Mouse (Mus musculus) heart, adult 2 months (tissue): Measurements from ENCODE around the gene Bmx. TPM values are rescaled to one million over a fixed set of nuclear protein-coding genes. Genes with fewer than 3 reads are reported as not detected.

Experiments
- DNase-seq, 2 experiments: peaks; one replicate each; pipeline ENCODE4 v3.0.0; 2021
- H3K27ac ChIP-seq: fragments of 200-600 bp; 2 replicates; pipeline ENCODE4 v1.8.1; 2022
- H3K27me3 ChIP-seq: fragments of 200-500 bp; 2 replicates; pipeline ENCODE4 v1.6.1; 2012; ENCODE audit warnings: mild to moderate bottlenecking, low read length, inconsistent platforms, mixed read lengths; ENCODE audit not compliant: control insufficient read depth, insufficient read depth
- H3K36me3 ChIP-seq: fragments of 200-500 bp; 2 replicates; pipeline ENCODE4 v1.6.1; 2012; ENCODE audit warnings: low read length, inconsistent platforms; ENCODE audit not compliant: control insufficient read depth, insufficient read depth
- H3K4me1 ChIP-seq: fragments of 200-500 bp; 2 replicates; pipeline ENCODE4 v1.6.1; 2011; ENCODE audit warnings: low read length; ENCODE audit not compliant: control insufficient read depth, insufficient read depth
- H3K4me3 ChIP-seq: fragments of 200-600 bp; 2 replicates; pipeline ENCODE4 v1.8.1; 2022
- H3K79me2 ChIP-seq: fragments of 200-500 bp; replicated peaks from 2 replicates; pipeline ENCODE4 v1.6.1; 2012; ENCODE audit warnings: mild to moderate bottlenecking, inconsistent platforms, low read length, moderate library complexity, mixed read lengths; ENCODE audit not compliant: control insufficient read depth, insufficient read depth
- H3K9ac ChIP-seq: fragments of 200-500 bp; 2 replicates; pipeline ENCODE4 v1.6.1; 2012; ENCODE audit warnings: low read depth, mild to moderate bottlenecking, control low read depth, inconsistent platforms, low read length, mixed read lengths
- CTCF ChIP-seq: fragments of 200-600 bp; IDR thresholded peaks from 2 replicates; pipeline ENCODE4 v1.8.1; 2022; ENCODE audit warnings: antibody characterized with exemption, mild to moderate bottlenecking, moderate library complexity
- EP300 ChIP-seq: fragments of 200-500 bp; IDR thresholded peaks from 2 replicates; pipeline ENCODE4 v1.6.1; 2011; ENCODE audit warnings: low read depth, low read length, control low read depth; ENCODE audit not compliant: insufficient read depth
- POLR2A ChIP-seq: fragments of 200-500 bp; IDR thresholded peaks from 2 replicates; pipeline ENCODE4 v1.6.1; 2011; ENCODE audit warnings: mild to moderate bottlenecking, low read depth, low read length, control low read depth; ENCODE audit not compliant: insufficient read depth
- WGBS: fragments of 180-500 bp; shearing (Covaris S2); methylation state at CpG from one replicate; pipeline ENCODE4 v1.1.7; 2018; 5-methylcytosine and 5-hydroxymethylcytosine counted together
- intact Hi-C: fragments of 180-260 bp; cut with DNase I; formaldehyde crosslinking; loops from one replicate; pipeline ENCODE4 v1.15.1; 2025
- polyA plus RNA-seq: library from polyadenylated mRNA; depleted of rRNA; stranded (reverse); fragments of >200 nt; gene quantifications from 2 replicates; pipeline ENCODE4 v1.2.3, GENCODE M21; 2012; rRNA removed
- total RNA-seq, 2 experiments: library from RNA; stranded (reverse); gene quantifications; 2 replicates each; pipeline ENCODE4 v1.2.3; 2021

The Bmx gene
- total and polyA plus RNA-seq, 3 experiments, result 1.2 to 2.3 (median 2.0) TPM

GRCm38 (mm10) chrX:164152703-164153102 lies 105.3 kb downstream of the Bmx start:
- peak in 1 of 2 experiments; percentile 13 for DNase-seq
- no peaks in the 10 kb centered on the region for H3K4me1 ChIP-seq
- no peaks in the 10 kb centered on the region for H3K36me3 ChIP-seq
- no peak overlapping the region for H3K27ac ChIP-seq
- 54% methylated on average over 2 of the region's 2 CpGs for WGBS
- intact Hi-C loops, result no loop called here
- H3K79me2 ChIP-seq, result no peaks in the 10 kb centered on the region
- H3K27me3 ChIP-seq, result no peaks in the 10 kb centered on the region
- TF ChIP-seq EP300 (no peak), CTCF (no peak), POLR2A (no peak)
- no peak overlapping the region for H3K4me3 ChIP-seq
- H3K9ac ChIP-seq, result no peak overlapping the region

DNA sequence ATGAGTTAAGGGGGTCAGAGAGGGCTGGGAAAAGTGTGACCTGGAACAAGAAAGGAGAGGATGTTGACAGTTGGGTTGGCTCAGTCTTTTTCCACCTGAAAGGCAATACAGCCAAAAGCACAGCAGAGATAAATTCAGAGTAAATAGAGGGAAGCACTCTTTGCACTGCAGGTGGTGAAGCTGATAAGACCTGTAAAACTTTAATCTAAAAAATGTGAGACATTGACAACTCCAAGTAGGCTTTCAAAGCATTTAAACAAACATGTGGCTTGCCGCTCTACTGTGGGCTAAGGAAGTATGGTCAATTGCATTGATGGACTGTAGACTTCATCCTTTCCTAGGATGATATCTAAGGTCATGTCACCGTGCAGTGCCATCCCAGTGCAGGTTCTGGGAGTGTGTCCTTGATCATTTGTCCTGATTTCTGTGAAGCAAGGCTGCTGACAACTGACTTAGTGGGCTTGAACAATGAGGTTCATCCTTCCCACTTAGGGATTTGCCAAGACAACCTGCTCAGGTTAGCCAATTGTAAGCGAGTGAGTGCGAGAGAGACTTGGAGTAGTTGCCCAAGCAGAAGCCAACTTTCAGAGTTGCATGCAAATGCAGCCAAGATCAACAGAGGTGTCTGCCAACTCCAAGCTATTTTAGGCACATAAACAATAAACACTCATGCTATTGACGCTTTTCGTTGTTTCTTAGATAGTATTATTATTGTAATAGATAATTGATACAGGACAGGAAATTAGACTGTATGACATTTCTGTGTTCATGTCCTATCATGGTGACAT lies 112.3 kb downstream of the Bmx start:
- Histone ChIP-seq H3K27ac (no peak overlapping the region), H3K4me3 (no peak overlapping the region), H3K79me2 (no peaks in the 10 kb centered on the region), H3K4me1 (no peaks in the 10 kb centered on the region; the same call in 1 of the 2 replicates), H3K27me3 (no peaks in the 10 kb centered on the region), H3K9ac (no peak overlapping the region), H3K36me3 (no peaks in the 10 kb centered on the region)
- WGBS, result 39% methylated on average over 6 of the region's 6 CpGs
- peak in 1 of 2 experiments; percentile 6 for DNase-seq
- TF ChIP-seq EP300 (no peak), POLR2A (no peak), CTCF (no peak)
- intact Hi-C loops, result no loop called here

Other genes with a start within 250 kb of the Bmx start
- 1 to 10 TPM in 1 of 2 experiments, under 1 TPM in 1; 0.55 to 1.2 TPM for gene Car5b, start 230.2 kb downstream of the Bmx start, total RNA-seq
- gene Car5b, start 230.2 kb downstream of the Bmx start, polyA plus RNA-seq, result 2.0 and 3.1 TPM in 2 replicates
- 1 to 10 TPM; 2.8 to 4.3 TPM for gene Siah1b, start 181.7 kb downstream of the Bmx start, total RNA-seq
- gene Siah1b, start 181.7 kb downstream of the Bmx start, polyA plus RNA-seq, result 4.8 and 6.5 TPM in 2 replicates
- gene Cltrn, start 169.4 kb downstream of the Bmx start, total RNA-seq, result not detected
- not detected in 2 replicates for gene Cltrn, start 169.4 kb downstream of the Bmx start, polyA plus RNA-seq
- 1 to 10 TPM; 1.1 to 1.6 TPM for gene Ace2, start 118.9 kb downstream of the Bmx start, total RNA-seq
- 0.51 and 1.0 TPM in 2 replicates for gene Ace2, start 118.9 kb downstream of the Bmx start, polyA plus RNA-seq
- gene Pir, start 11.2 kb upstream of the Bmx start, total RNA-seq, result 1 to 10 TPM; 6.3 to 6.6 TPM
- 2.8 and 2.9 TPM in 2 replicates for gene Pir, start 11.2 kb upstream of the Bmx start, polyA plus RNA-seq
- gene Vegfd, start 115.2 kb upstream of the Bmx start, total RNA-seq, result 1 to 10 TPM; 1.4 to 2.8 TPM
- 2.0 and 3.0 TPM in 2 replicates for gene Vegfd, start 115.2 kb upstream of the Bmx start, polyA plus RNA-seq
- gene Piga, start 161.6 kb upstream of the Bmx start, total RNA-seq, result 1 to 10 TPM; 1.5 to 2.4 TPM
- gene Piga, start 161.6 kb upstream of the Bmx start, polyA plus RNA-seq, result 1.0 and 2.1 TPM in 2 replicates
- gene Asb11, start 178.8 kb upstream of the Bmx start, total RNA-seq, result 100 to 1,000 TPM; 120 to 232 TPM
- 86.4 and 166 TPM in 2 replicates for gene Asb11, start 178.8 kb upstream of the Bmx start, polyA plus RNA-seq
- gene Asb9, start 248.1 kb upstream of the Bmx start, total RNA-seq, result not detected
- gene Asb9, start 248.1 kb upstream of the Bmx start, polyA plus RNA-seq, result not detected in 2 replicates